Mouse (Mus musculus) heart, postnatal 14 days (tissue): ENCODE results near the gene Gsn. TPM values are rescaled to one million over a fixed set of nuclear protein-coding genes. Genes with fewer than 3 reads are reported as not detected.

Experiments
- DNase-seq, 2 experiments: peaks; one replicate each; pipeline ENCODE4 v3.0.0; 2021 to 2022
- intact Hi-C: fragments of 180-260 bp; cut with DNase I; formaldehyde crosslinking; loops from one replicate; pipeline ENCODE4 v1.15.1; 2025
- total RNA-seq, 2 experiments: library from RNA; stranded (reverse); gene quantifications; 2 replicates each; pipeline ENCODE4 v1.2.3; 2021

Gene Gsn
- total RNA-seq, 2 experiments from 2014 or later, result 271 to 430 TPM

GRCm38 (mm10) chr2:35244241-35244640 is 11.9 kb upstream of the Gsn start:
- no peak for DNase-seq
- intact Hi-C loops, result no loop called here

GRCm38 (mm10) chr2:35247763-35248162 is 8.4 kb upstream of the Gsn start:
- no peak for DNase-seq
- intact Hi-C loops, result no loop called here

DNA sequence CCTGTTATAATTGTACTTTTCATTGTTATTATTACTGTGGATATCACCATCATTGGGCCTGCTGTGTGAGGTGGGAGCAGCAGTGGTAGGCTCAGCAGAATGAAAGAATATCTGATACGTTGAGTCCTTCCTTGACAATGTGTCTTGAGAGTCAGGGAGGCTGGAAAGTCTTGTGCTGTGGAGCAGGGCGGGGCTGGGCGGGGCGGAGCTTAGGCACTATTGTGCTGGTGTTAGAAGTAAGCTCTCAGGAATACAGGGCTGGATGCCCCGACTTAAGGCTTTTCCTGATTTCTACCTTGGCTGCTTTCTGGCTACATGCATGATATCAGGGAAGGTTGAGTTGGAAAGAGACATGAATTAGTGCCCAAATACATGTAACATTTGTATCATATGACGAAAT is 3.4 kb upstream of the Gsn start:
- intact Hi-C loops, result no loop called here

GRCm38 (mm10) chr2:35253751-35254150 is 2.4 kb upstream of the Gsn start:
- intact Hi-C loops, result no loop called here
- DNase-seq, result no peak

More for the DNA sequence above, 3.4 kb upstream of the Gsn start:
- no peak for DNase-seq

- DNase-seq, result no peak
- intact Hi-C loops, result no loop called here
Observed at GRCm38 (mm10) chr2:35255004-35255403, 1.2 kb upstream of the Gsn start.

DNA sequence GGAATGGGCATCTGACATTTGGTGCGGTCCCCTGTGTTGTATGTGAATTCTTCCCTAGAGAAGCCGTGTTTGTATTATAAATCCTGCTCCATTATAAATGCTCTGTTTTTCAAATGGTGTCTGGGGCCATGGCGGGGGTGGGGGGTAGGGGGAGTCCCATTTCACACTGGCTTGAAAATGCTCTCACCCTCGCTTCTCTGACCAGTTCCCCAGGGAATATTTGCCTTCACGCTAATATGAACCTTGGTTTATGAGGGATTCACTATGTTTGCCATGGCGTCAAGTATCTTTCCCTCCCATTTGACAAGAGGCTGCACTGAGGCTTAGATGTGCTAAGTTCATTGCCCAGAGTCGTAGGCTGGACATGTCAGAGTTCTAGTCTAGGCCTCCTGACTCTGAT is 718 bp upstream of the Gsn start:
- intact Hi-C loops, result no loop called here
- no peak for DNase-seq

GRCm38 (mm10) chr2:35256932-35257331 is 752 bp downstream of the Gsn start:
- no peak for DNase-seq
- intact Hi-C loops, result no loop called here

DNA sequence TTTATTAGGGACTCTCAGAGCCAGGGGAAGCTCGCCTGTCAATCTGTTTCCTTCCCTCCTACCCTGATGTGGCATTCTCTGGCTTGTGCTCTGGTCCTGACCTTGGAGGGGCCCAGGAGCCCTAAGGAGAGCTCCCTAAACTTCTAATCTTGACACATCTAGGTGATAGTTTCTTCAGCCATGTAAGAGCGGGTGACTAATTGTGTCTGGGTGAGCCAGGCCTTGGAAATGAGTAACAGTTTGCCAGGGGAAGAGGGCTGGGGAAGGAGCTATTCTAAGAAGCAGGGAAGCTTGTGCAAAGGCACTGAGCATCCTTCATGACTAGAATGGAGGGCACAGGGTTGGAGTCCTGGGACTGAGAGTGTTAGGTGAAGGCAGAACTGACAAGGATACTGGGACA is 1.7 kb downstream of the Gsn start:
- intact Hi-C loops, result no loop called here
- DNase-seq, result no peak

DNA sequence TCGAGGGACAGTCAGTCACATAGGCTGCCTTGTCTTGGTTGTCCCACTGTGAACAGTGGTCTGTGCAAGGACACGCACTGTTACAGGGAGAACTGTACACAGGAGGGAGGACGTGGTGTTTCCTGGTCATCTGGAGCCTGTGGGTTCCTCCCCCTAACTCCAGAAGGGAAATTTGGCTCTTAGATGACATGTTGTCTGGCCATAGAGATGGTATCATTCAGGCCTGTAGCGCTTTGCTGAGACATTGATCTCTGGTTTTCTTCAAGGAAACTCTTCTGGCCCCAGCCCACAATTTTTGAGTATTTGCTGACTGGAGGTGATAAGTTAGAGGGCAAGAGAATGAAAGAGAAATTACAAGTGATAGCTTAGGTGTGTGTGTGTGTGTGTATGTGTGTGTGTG is 2.4 kb downstream of the Gsn start:
- intact Hi-C loops, result no loop called here
- DNase-seq, result no peak

- DNase-seq, result no peak
- intact Hi-C loops, result no loop called here
Observed at GRCm38 (mm10) chr2:35259338-35260080, 3.3 kb downstream of the Gsn start.

DNA sequence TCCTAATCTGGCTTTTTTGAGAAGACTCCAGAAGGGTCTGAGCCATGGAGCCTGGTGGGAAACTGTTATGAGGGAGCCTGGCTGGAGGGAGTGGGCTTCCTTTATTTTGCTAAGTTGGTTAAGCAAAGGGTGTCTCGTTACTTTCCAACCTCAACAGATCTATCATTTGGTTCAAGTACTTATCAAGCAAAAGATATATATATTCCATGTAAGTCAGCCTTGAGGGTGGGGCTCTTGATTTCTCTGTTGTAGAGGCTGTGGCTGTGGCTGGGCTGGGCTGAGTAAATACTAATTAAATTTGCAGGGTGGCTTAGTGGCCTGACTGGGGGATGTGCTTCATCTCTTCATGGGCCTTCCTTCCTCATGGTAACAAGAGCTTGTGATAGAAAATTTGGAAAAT is 4.1 kb downstream of the Gsn start:
- DNase-seq, result no peak
- intact Hi-C loops, result no loop called here

DNA sequence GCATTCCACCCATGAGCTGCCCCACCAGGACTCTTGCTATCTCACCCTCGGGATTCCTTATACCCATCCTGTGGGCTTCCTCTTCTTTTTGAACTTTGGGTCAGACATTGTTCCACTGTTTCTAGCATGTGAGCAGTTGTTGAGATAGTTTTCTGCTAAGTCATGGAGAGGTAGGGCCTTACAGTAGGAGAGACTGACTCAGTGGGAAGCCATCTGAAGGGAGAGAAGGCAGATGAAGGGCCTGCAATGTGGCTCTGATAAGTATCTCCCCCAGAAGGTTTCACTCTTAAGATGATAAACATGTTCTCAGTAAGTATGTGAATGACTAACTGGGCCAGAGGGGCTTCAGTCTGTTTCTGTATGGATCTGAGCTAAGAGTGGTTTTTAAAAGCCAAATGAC is 7.9 kb downstream of the Gsn start:
- intact Hi-C loops, result no loop called here

DNA sequence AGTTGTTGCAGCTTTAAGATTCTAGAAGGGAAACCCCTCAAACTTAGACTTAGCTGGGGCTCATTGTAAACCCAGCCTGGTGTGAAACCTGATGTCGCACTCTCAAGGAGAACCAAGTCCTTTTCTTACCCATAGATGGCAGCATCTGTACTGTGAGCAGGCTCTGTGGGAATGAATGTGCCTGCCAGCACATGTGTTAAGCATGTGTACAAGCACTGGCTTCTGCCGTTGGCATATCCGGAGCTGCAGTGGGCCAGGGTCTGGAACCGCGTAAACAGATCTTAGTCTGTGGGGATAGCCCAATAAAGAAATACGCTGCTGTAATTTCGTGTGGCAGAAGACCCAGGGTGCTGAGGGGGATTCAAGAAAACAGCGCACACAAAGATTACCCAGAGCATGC is 9.1 kb downstream of the Gsn start:
- DNase-seq, result peak; percentile 53 to 72
- intact Hi-C loops, result no loop called here

More for the DNA sequence above, 7.9 kb downstream of the Gsn start:
- no peak for DNase-seq

DNA sequence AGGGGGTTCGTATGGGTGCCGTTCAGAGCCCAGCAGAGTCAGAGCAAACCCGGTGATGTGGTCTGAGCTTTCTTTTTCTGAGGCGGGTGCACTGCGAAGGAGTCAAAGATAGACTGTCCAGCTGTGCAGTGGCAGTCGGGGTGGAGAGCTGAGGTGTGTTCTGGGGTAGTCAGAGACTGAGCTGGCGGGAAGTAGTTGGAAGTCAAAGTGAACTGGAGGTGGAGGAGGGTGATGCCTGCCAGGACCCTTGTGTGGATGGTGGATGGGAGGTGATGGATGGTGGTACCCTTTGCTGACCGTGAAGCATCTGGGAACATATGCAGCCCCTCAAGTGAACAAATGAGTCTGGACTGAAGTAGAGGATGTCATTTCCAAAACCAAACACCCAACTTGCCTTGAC is 9.6 kb downstream of the Gsn start:
- no peak for DNase-seq
- intact Hi-C loops, result no loop called here

DNA sequence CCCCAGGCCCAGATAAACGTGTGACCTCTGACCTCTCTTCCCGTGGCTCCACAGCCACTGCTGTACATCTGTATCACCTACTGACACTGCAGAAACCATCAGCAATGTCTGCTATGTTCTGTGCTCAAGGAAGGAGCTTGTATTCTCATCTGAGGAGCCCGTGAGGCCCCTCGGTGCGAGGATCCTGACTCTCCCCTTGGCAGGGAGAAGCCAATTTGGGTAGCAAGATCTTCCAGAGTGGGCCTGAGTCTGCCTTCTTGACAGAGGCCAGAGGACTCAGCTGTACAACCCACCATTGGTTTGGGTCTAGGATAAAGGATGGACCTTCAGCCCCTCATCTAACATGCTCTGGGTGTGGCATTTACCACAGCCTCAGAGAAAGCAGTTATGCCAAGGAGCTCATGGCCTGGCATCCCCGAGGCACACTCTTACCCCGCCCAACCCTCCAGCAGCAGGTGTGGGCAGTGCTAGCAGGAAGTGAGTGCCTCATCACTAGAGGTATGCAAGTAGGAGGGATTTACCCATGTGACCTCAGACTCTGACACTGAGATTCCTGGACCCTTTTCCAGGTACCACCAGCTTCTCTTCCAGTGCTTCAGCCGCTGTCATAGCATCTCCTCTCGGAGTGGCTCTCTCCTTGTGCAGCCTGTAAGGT is 10.2 kb downstream of the Gsn start:
- intact Hi-C loops, result no loop called here
- DNase-seq, result peak in 1 of 2 experiments; percentile 1

- DNase-seq, result peak in 1 of 2 experiments; percentile 1
- intact Hi-C loops, result no loop called here
Observed at GRCm38 (mm10) chr2:35267156-35267875, 11.1 kb downstream of the Gsn start.

DNA sequence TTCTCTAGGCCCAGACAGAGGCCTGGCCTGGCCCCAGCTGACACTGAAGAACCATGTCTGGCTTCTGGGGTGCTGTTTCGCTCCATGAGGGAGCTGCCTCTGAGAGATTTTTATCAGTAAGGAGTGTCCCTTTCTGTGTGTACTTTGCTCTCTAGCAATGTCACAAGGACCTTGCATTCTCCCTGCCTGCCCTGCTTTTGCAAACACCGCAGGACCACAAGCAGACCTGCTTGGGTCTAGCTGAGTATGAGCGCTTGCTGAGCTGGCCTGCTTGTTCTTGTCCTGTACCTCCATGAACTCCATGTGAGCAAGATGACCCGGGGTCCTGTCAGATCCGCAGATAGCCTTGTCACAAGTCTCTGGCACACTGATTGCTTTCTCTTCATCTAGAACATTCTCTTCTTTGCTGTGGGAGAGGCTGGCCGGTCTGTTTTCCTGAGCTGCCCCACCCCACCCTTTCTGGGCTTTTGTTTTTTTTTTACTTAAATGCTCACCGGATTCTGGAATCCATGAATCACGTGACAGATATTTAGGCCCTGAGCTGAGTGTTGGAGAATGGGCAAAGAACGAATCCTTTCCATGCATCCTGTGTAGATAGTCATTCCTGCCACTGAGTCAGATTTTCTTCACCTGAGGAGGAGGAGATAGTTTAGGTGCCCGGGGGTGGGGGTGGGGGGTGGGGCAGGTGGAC is 11.8 kb downstream of the Gsn start:
- peak in 1 of 2 experiments; percentile 2 for DNase-seq
- intact Hi-C loops, result no loop called here

DNA sequence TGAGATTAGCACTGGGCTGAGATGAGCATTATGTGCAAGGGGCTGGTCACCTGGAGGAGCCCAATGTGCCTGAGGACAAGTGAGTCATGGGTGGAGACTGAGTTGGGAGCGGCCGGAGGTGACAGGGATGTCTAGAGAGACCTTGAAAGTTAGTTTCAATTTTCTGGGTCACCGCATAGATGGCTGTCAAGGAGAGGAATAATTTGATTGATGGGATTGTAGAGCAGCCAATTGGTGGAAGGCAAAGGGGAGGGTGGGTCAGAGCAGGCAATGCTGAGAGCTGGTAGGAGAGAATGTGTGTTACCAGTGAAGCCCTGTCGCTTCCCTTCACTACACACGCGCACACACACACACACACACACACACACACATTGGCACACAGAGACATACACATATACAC is 13.0 kb downstream of the Gsn start:
- DNase-seq, result no peak
- intact Hi-C loops, result loop anchor here (1.0 kb wide), 1 partner anchor 54 kb away; no protein-coding TSS in a partner anchor

DNA sequence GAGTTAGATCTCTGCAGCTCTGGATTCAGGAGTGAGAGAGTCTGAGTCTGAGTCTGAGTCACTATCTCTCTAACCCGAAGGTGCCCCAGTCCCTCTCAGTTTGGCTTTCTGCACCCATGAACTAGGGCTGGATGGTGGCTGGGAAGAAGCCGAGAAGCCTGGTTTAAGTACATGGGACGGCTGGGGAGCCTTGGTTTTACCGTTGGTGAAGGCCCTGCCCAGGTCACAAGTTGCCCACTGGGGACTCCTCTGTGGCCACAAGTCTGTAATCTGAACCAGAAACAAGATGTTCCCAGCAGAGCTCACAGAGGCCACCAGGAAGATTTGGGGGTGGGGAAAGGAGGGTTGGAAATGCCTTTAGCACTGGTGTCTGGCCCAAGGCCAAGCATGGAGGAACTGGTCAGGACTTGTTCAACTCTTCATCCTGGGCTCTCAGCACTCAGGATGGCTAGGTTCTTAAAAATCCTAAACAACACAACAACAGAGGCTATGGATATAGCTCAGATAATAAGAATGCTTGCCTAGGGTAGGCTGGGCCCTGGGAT is 13.6 kb downstream of the Gsn start:
- DNase-seq, result peak; percentile 44 to 51
- intact Hi-C loops, result loop anchor here (1.0 kb wide), 1 partner anchor 54 kb away; no protein-coding TSS in a partner anchor

DNA sequence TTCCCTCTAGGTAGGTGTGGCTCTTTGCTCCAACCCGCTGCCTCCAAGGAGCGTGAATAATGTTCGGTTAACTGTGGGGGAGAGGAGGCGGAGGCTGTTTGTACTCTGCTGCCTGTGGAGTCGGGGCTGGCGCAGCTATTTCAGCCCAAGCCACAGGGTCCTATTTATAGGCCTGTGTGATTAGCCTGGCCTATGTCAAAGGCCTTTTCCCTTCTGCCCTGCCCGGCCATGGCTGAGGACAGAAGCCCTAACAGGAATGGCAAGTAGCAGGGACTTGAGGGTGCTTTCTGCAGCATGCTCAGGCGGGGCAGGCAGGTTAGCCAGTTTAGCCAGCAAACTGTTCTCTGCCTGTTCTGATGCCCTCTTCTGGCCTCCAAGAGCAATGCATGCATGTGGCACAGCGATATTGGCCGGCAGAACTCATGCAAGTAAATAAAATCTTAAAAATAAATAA is 14.4 kb downstream of the Gsn start:
- intact Hi-C loops, result no loop called here

More for the DNA sequence above, 14.4 kb downstream of the Gsn start:
- DNase-seq, result peak; percentile 58 to 72
